Mouse (Mus musculus): Measurements from ENCODE around the gene Acaa1b.

DNA sequence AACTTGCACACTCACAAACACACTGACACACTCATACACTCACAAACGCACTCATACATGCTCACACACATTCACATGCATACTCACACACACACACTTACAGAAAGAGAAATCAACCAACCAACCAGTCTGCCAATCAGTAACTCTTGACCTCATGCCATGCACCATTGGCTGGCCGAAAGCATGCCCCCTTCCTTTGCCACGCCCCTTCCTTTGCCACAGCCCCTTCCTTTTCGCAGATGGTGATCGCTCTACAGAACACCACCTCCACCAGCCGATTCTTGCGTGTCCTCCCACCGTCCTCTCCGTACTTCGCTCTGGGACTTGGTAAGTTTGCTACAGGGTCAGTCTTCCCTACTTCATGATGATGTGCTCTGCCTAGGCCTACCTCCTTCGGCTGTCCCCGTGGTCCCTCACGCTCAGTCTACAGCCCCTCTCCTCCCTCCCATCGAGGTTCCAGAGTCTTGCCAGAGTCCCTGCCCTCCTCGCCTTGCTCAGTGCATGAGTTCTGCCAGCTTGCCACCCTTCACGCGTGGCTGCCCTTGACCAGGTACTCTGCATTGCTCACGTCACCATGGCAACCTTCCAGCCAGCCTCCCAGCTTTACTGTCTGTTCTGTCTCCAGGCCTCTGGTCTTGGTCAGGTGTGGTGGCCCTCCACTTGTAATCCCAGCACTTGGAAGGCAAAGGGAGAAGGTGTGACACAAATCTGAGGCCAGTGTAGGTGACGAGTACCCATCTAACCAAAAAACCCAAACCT lies 37.3 kb downstream of the Acaa1b start:
- TF ChIP-seq GATA1 (IDR thresholded peaks at IDR 0.05; ENCODE audit: low read length) (no peak), TAL1 (IDR thresholded peaks at IDR 0.05; ENCODE audit: low read length) (no peak)
